Mouse (Mus musculus) heart, embryonic 12.5 days (tissue): ENCODE measurements around the gene Tbc1d16. TPM values are rescaled to one million over a fixed set of nuclear protein-coding genes. Genes with fewer than 3 reads are reported as not detected.

Experiments used
- ATAC-seq: fragments of 200-750 bp; cut with Nextera tagmentation; 2 replicates; pipeline ENCODE4 v1.8.0; 2017; ENCODE audit warnings: moderate TSS enrichment, moderate library complexity; ENCODE audit not compliant: insufficient number of reproducible peaks, low FRiP score
- H3K27ac ChIP-seq: fragments of 300-500 bp; sonication (generic); 2 replicates; pipeline ENCODE4 v1.5.1; 2016; ENCODE audit warnings: mild to moderate bottlenecking, moderate library complexity; ENCODE audit not compliant: poor library complexity, severe bottlenecking
- H3K27me3 ChIP-seq: fragments of 300-500 bp; sonication (generic); replicated peaks from 2 replicates; pipeline ENCODE4 v1.6.1; 2016; ENCODE audit warnings: mild to moderate bottlenecking, moderate library complexity
- H3K36me3 ChIP-seq: fragments of 300-500 bp; sonication (generic); 2 replicates; pipeline ENCODE4 v1.6.1; 2016; ENCODE audit warnings: mild to moderate bottlenecking, moderate library complexity
- H3K4me1 ChIP-seq: fragments of 300-500 bp; sonication (generic); replicated peaks from 2 replicates; pipeline ENCODE4 v1.6.1; 2016; ENCODE audit warnings: mild to moderate bottlenecking
- H3K4me2 ChIP-seq: fragments of 300-500 bp; sonication (generic); 2 replicates; pipeline ENCODE4 v1.6.1; 2016; ENCODE audit warnings: mild to moderate bottlenecking, moderate library complexity
- H3K4me3 ChIP-seq: fragments of 300-500 bp; sonication (generic); 2 replicates; pipeline ENCODE4 v1.5.1; 2016; ENCODE audit warnings: mild to moderate bottlenecking
- H3K9ac ChIP-seq: fragments of 300-500 bp; sonication (generic); 2 replicates; pipeline ENCODE4 v1.6.1; 2016; ENCODE audit warnings: mild to moderate bottlenecking, moderate library complexity
- H3K9me3 ChIP-seq: fragments of 300-500 bp; sonication (generic); replicated peaks from 2 replicates; pipeline ENCODE4 v1.6.1; 2016; ENCODE audit warnings: mild to moderate bottlenecking, moderate library complexity
- WGBS: fragments of 180-500 bp; shearing (Covaris S2); methylation state at CpG from one replicate; pipeline ENCODE4 v1.1.7; 2016; 5-methylcytosine and 5-hydroxymethylcytosine counted together
- polyA plus RNA-seq: library from polyadenylated mRNA; unstranded; fragments of >200 nt; fragmentation: Nextera tagmentation; extraction: Ambion mirVana; gene quantifications from 2 replicates; pipeline ENCODE4 v1.2.1, GENCODE M21; 2016

Tbc1d16 gene
- polyA plus RNA-seq, 1 experiment from 2014 or later = 7.5 TPM

GRCm38 (mm10) chr11:119155638-119156480, 72.4 kb downstream of the Tbc1d16 start:
- H3K4me1 ChIP-seq = peaks cover 53% of the 10 kb centered on the region
- H3K4me2 ChIP-seq = no peak overlapping the region

DNA sequence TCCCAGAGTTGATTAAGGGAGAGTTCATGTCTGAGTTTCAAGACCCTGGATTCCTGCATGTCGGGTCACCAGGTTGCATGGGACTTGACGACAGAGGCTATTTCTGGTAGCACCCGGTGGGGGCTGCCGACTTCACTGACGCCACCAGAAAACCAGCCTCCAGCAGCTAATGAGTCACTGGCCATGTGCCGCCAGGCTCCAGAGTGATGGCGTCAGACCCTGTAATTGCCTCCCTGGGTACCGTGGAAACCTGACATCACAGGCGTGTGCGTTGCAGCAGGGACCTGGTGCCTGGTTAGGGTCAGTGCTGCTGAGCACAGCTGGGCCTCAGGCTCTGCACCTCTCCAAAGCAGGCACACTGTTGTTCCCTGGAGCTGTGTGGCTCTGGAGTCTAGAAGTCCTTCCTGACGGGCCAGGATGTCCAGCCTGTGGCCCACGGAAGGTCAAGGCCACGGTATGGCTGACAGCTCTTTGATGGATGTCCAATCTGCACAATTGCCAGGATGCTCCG, 75.9 kb downstream of the Tbc1d16 start:
- 27% methylated on average over 14 of the region's 14 CpGs for WGBS
- peak; percentile 30; the same call in 1 of the 2 replicates for ATAC-seq
- no peaks in the 10 kb centered on the region for H3K9me3 ChIP-seq
- no peak overlapping the region for H3K4me3 ChIP-seq
- H3K27me3 ChIP-seq = peaks cover 20% of the 10 kb centered on the region
- H3K36me3 ChIP-seq = peaks cover 71% of the 10 kb centered on the region
- no peak overlapping the region for H3K9ac ChIP-seq
- H3K4me1 ChIP-seq = peaks cover 34% of the 10 kb centered on the region
- no peak overlapping the region; the same call in 1 of the 2 replicates for H3K4me2 ChIP-seq
- peak overlapping the region; percentile 58 for H3K27ac ChIP-seq

More at GRCm38 (mm10) chr11:119155638-119156480, 72.4 kb downstream of the Tbc1d16 start:
- peaks cover 38% of the 10 kb centered on the region for H3K36me3 ChIP-seq
- ATAC-seq = no peak
- H3K9ac ChIP-seq = no peak overlapping the region
- no peaks in the 10 kb centered on the region for H3K9me3 ChIP-seq
- H3K4me3 ChIP-seq = no peak overlapping the region
- H3K27ac ChIP-seq = no peak overlapping the region
- peaks cover 34% of the 10 kb centered on the region for H3K27me3 ChIP-seq
- WGBS = 55% methylated on average over 30 of the region's 30 CpGs

DNA sequence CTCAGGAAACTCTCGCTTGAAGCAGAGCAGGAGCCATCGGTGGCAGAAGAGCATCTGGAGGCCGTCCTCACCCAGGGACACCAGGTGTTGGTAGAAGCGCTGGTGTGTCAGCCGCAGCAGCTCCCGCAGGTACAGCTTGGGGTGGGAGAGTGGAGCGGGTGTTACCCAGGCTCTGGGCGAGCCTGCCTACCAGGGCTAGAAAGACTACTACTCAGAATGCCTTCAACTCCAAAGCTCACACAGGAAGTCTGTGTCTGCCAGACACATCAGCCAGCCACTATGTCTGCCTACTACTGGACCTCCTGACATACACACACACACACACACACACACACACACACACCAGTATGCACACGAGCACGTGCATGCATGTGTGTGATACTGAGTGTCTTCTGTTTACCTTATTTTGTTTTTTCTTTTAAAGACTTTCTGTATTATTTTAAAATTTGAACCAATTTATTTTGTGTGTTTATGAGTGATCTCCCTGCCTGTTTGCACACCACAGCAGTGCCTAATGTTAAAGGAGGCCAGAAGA, 77.2 kb downstream of the Tbc1d16 start:
- H3K27me3 ChIP-seq = peaks cover 10% of the 10 kb centered on the region
- peaks cover 23% of the 10 kb centered on the region for H3K4me1 ChIP-seq
- 86% methylated on average over 10 of the region's 10 CpGs for WGBS
- H3K4me2 ChIP-seq = no peak overlapping the region
- peaks cover 71% of the 10 kb centered on the region for H3K36me3 ChIP-seq
- no peaks in the 10 kb centered on the region for H3K9me3 ChIP-seq
- ATAC-seq = no peak
- H3K4me3 ChIP-seq = no peak overlapping the region
- H3K9ac ChIP-seq = no peak overlapping the region
- H3K27ac ChIP-seq = no peak overlapping the region

DNA sequence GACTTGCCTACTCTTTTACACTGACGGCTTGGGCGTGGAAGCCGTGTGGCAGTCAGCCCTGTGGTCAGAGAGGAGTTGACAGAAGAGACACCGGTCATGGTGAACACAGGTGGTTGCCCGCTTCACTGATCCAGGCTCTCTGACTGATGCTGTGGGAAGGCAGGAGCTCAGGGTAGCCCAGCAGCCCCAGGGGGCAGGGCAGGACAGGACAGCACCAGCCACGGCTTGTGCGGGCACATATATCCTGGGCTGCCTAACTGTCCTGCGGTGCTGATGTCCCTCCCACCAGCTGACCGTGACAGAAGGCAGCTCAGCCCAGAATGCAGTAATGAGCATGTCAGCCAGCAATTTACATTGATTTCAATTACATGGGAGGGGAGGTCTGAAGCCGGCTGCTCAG, 77.9 kb downstream of the Tbc1d16 start:
- Histone ChIP-seq H3K4me3 (no peak overlapping the region), H3K27me3 (peaks cover 4% of the 10 kb centered on the region), H3K27ac (no peak overlapping the region), H3K4me2 (no peak overlapping the region), H3K9me3 (no peaks in the 10 kb centered on the region), H3K4me1 (peaks cover 23% of the 10 kb centered on the region), H3K36me3 (peaks cover 66% of the 10 kb centered on the region), H3K9ac (no peak overlapping the region)
- no peak for ATAC-seq
- WGBS = 80% methylated on average over 10 of the region's 10 CpGs

DNA sequence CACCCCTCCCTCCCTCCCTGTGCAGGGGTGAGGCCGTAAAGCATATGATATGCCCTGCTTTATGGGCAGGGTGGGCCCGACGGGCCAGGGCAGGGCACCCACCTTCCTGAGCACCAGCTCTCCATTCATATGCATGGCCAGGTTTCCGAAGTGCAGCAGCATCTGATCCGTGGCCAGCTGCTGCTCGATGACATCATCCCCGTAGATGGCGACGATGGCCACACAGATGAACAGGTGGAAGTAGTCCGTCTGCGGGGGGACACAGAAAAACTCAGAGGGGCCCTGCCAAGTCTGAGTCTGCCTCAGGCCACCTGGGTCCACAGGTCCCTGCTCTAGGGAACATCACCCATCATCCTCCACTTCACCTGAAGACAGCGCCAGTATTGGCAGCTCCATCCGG, 79.5 kb downstream of the Tbc1d16 start:
- Histone ChIP-seq H3K36me3 (peaks cover 49% of the 10 kb centered on the region; the same call in 1 of the 2 replicates), H3K27me3 (no peaks in the 10 kb centered on the region), H3K4me2 (no peak overlapping the region), H3K27ac (no peak overlapping the region), H3K4me1 (peaks cover 34% of the 10 kb centered on the region), H3K4me3 (no peak overlapping the region), H3K9me3 (no peaks in the 10 kb centered on the region), H3K9ac (no peak overlapping the region)
- WGBS = 81% methylated on average over 13 of the region's 13 CpGs
- ATAC-seq = no peak

- Histone ChIP-seq H3K27me3 (no peaks in the 10 kb centered on the region), H3K4me3 (no peak overlapping the region), H3K4me2 (no peak overlapping the region), H3K27ac (no peak overlapping the region), H3K9me3 (no peaks in the 10 kb centered on the region), H3K4me1 (peaks cover 34% of the 10 kb centered on the region), H3K36me3 (peaks cover 39% of the 10 kb centered on the region; the same call in 1 of the 2 replicates), H3K9ac (no peak overlapping the region)
- WGBS = 76% methylated on average over 8 of the region's 8 CpGs
- ATAC-seq = no peak
Measured at GRCm38 (mm10) chr11:119147153-119147552, 81.1 kb downstream of the Tbc1d16 start.

DNA sequence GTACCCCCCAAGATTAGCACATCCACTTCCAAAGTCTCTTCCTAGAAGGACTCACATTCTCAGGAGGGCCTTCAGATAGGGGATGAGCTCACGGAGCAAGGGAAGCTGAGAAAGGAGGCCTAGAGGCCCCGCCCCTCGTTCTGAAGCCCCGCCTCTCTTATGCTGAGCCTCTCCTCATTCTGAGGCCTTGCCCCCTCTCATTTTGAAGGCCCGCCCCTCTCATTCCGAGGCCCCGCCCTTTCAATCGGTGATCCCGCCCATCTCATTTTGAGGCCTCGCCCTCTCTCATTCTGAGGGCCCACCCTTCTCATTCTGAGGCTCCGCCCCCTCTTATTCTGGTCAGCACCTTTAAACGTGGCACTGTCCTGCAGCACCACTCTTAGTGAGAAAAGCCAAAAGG, 82.2 kb downstream of the Tbc1d16 start:
- H3K27me3 ChIP-seq = peaks cover 7% of the 10 kb centered on the region; the same call in 1 of the 2 replicates
- peaks cover 26% of the 10 kb centered on the region for H3K4me1 ChIP-seq
- no peaks in the 10 kb centered on the region for H3K9me3 ChIP-seq
- no peak overlapping the region for H3K4me3 ChIP-seq
- H3K36me3 ChIP-seq = peaks cover 38% of the 10 kb centered on the region; the same call in 1 of the 2 replicates
- no peak overlapping the region for H3K4me2 ChIP-seq
- no peak for ATAC-seq
- 34% methylated on average over 12 of the region's 12 CpGs for WGBS
- H3K27ac ChIP-seq = no peak overlapping the region
- H3K9ac ChIP-seq = no peak overlapping the region

DNA sequence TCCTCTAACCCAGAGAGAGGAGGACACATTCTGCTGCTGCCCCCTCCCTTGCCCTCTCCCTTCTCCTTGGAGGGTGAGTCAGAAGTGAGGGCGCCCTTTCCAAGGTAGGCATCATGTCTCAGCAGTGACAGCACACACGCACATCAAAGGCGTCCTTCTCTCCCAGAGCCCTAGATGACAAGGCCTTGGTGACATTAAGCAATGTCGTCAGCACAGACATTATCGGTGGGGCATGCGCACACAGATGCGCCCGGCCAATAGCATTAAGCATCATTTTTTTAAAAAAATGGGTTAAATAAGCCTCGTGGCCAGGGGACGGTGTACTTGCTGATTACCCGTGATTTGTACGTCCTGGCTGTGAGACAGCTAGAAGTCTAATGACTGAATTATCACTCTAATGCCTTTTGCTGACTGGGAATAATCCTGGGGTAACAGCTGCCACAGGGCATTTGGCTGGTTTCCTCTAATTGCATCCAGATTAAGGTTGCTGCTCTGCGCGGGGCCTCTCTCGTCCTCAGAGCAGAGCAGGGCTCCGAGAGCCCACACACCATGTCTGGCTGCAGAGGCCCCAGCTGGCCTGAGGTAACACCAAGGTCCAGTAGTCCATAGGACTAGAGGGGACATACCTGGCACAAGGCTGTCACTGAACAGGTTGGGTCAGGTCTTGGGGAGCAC, 83.4 kb downstream of the Tbc1d16 start:
- Histone ChIP-seq H3K27ac (no peak overlapping the region), H3K4me2 (no peak overlapping the region), H3K27me3 (peaks cover 11% of the 10 kb centered on the region; the same call in 1 of the 2 replicates), H3K4me3 (no peak overlapping the region), H3K36me3 (peaks cover 27% of the 10 kb centered on the region; the same call in 1 of the 2 replicates), H3K9me3 (no peaks in the 10 kb centered on the region), H3K4me1 (peaks cover 21% of the 10 kb centered on the region), H3K9ac (no peak overlapping the region)
- no peak for ATAC-seq
- 68% methylated on average over 16 of the region's 16 CpGs for WGBS

- Histone ChIP-seq H3K4me2 (no peak overlapping the region), H3K36me3 (peaks cover 14% of the 10 kb centered on the region; the same call in 1 of the 2 replicates), H3K27ac (no peak overlapping the region), H3K4me3 (no peak overlapping the region), H3K9ac (no peak overlapping the region), H3K9me3 (no peaks in the 10 kb centered on the region), H3K27me3 (peaks cover 11% of the 10 kb centered on the region; the same call in 1 of the 2 replicates), H3K4me1 (peaks cover 25% of the 10 kb centered on the region)
- no peak for ATAC-seq
- WGBS = 86% methylated on average over 16 of the region's 16 CpGs
Measured at GRCm38 (mm10) chr11:119143376-119144002, 84.8 kb downstream of the Tbc1d16 start.

GRCm38 (mm10) chr11:119142615-119143014, 85.7 kb downstream of the Tbc1d16 start:
- ATAC-seq = no peak
- H3K9ac ChIP-seq = no peak overlapping the region
- no peak overlapping the region for H3K4me3 ChIP-seq
- H3K9me3 ChIP-seq = no peaks in the 10 kb centered on the region
- peaks cover 11% of the 10 kb centered on the region; the same call in 1 of the 2 replicates for H3K27me3 ChIP-seq
- H3K4me1 ChIP-seq = peaks cover 28% of the 10 kb centered on the region
- WGBS = 73% methylated on average over 8 of the region's 8 CpGs
- no peak overlapping the region for H3K4me2 ChIP-seq
- peaks cover 5% of the 10 kb centered on the region; the same call in 1 of the 2 replicates for H3K36me3 ChIP-seq
- no peak overlapping the region for H3K27ac ChIP-seq
